Mouse (Mus musculus) myocyte (in vitro differentiated cells): ENCODE measurements around the gene Dpp4. TPM values are rescaled to one million over a fixed set of nuclear protein-coding genes. Genes with fewer than 3 reads are reported as not detected.

Source experiments
- H3K27me3 ChIP-seq: one replicate; pipeline ENCODE4 v1.6.1; 2011; ENCODE audit not compliant: control insufficient read depth, insufficient read depth, insufficient read length
- H3K36me3 ChIP-seq: one replicate; pipeline ENCODE4 v1.6.1; 2011; ENCODE audit not compliant: control insufficient read depth, insufficient read depth
- H3K4me2 ChIP-seq: one replicate; pipeline ENCODE4 v1.6.1; 2011; ENCODE audit warnings: low read depth, control low read depth
- H3K4me3 ChIP-seq: one replicate; pipeline ENCODE4 v1.5.1; 2011; ENCODE audit warnings: mild to moderate bottlenecking, control low read depth, moderate library complexity
- H3K79me2 ChIP-seq: one replicate; pipeline ENCODE4 v1.6.1; 2011; ENCODE audit not compliant: control insufficient read depth, insufficient read depth
- H3ac ChIP-seq: one replicate; pipeline ENCODE4 v1.6.1; 2011; ENCODE audit not compliant: control insufficient read depth, insufficient read length
- CEBPB ChIP-seq: IDR thresholded peaks from 2 replicates; pipeline ENCODE4 v1.6.1; 2011; ENCODE audit warnings: mild to moderate bottlenecking, moderate library complexity; ENCODE audit not compliant: poor library complexity, insufficient read depth, severe bottlenecking
- E2F4 ChIP-seq: IDR thresholded peaks from one replicate; pipeline ENCODE4 v1.6.1; 2011; ENCODE audit warnings: mild to moderate bottlenecking, control low read depth, moderate library complexity; ENCODE audit not compliant: insufficient read depth
- MAX ChIP-seq: IDR thresholded peaks from one replicate; pipeline ENCODE4 v1.6.1; 2011; ENCODE audit warnings: low read depth, mild to moderate bottlenecking, control low read depth
- MYOD1 ChIP-seq, 3 experiments: IDR thresholded peaks; one replicate each; pipeline ENCODE4 v1.6.1; 2011; ENCODE audit warnings: control low read depth in 2 of 3, low read depth in 2 of 3, mild to moderate bottlenecking in 2 of 3, moderate library complexity in 1 of 3; ENCODE audit not compliant: insufficient read length in 2 of 3, control insufficient read depth in 1 of 3
- MYOG ChIP-seq, 3 experiments: IDR thresholded peaks; one replicate each; pipeline ENCODE4 v1.6.1; 2011; ENCODE audit warnings: control low read depth in 2 of 3, low read depth in 2 of 3, mild to moderate bottlenecking in 2 of 3; ENCODE audit not compliant: insufficient read length in 2 of 3, control insufficient read depth in 1 of 3, insufficient read depth in 1 of 3
- POLR2A ChIP-seq: IDR thresholded peaks from one replicate; pipeline ENCODE4 v1.6.1; 2011; ENCODE audit warnings: low read depth, mild to moderate bottlenecking, control low read depth, moderate library complexity; ENCODE audit not compliant: insufficient read length
- POLR2AphosphoS2 ChIP-seq: IDR thresholded peaks from one replicate; pipeline ENCODE4 v1.6.1; 2011; ENCODE audit warnings: low read depth, control low read depth; ENCODE audit not compliant: insufficient read length
- REST ChIP-seq: IDR thresholded peaks from one replicate; pipeline ENCODE4 v1.6.1; 2011; ENCODE audit warnings: mild to moderate bottlenecking, control low read depth, moderate library complexity; ENCODE audit not compliant: insufficient read depth, insufficient read length
- SRF ChIP-seq: IDR thresholded peaks from one replicate; pipeline ENCODE4 v1.6.1; 2011; ENCODE audit warnings: low read depth; ENCODE audit not compliant: control insufficient read depth, insufficient read length
- TCF12 ChIP-seq: IDR thresholded peaks from one replicate; pipeline ENCODE4 v1.6.1; 2011; ENCODE audit warnings: mild to moderate bottlenecking, control low read depth; ENCODE audit not compliant: poor library complexity, insufficient read depth, severe bottlenecking
- TCF3 ChIP-seq: IDR thresholded peaks from one replicate; pipeline ENCODE4 v1.6.1; 2011; ENCODE audit warnings: low read depth, control low read depth; ENCODE audit not compliant: insufficient read length
- USF1 ChIP-seq: IDR thresholded peaks from one replicate; pipeline ENCODE4 v1.6.1; 2011; ENCODE audit warnings: low read depth, mild to moderate bottlenecking, control low read depth, moderate library complexity
- polyA plus RNA-seq: library from polyadenylated mRNA; unstranded; fragments of >200 nt; fragmentation: generic; extraction: Trizol; gene quantifications from one replicate; pipeline ENCODE4 v1.2.1, GENCODE M21; 2012; ENCODE audit warnings: missing spikeins

Gene Dpp4
- polyA plus RNA-seq, 1 experiment, result not detected

- Histone ChIP-seq H3K4me2 (peak overlapping the region; percentile 54), H3ac (no peak overlapping the region), H3K27me3 (no peaks in the 10 kb centered on the region), H3K36me3 (no peaks in the 10 kb centered on the region), H3K4me3 (no peak overlapping the region), H3K79me2 (no peaks in the 10 kb centered on the region)
- TF ChIP-seq E2F4 (no peak), MYOD1 (IDR thresholded peaks at IDR 0.05; ENCODE audit: control insufficient read depth in 1 of 3, insufficient read length in 2 of 3, low read depth in 2 of 3) (no peak), POLR2AphosphoS2 (no peak), TCF3 (no peak), TCF12 (no peak), REST (no peak), CEBPB (no peak), USF1 (no peak), MAX (no peak), SRF (no peak), MYOG (IDR thresholded peaks at IDR 0.05; ENCODE audit: control insufficient read depth in 1 of 3, insufficient read depth in 1 of 3, insufficient read length in 2 of 3, low read depth in 2 of 3) (no peak), POLR2A (no peak)
These were observed 77.4 kb downstream of the Dpp4 start for GRCm38 (mm10) chr2:62334397-62335243.

- Histone ChIP-seq H3K4me2 (no peak overlapping the region), H3ac (no peak overlapping the region), H3K27me3 (no peaks in the 10 kb centered on the region), H3K4me3 (no peak overlapping the region), H3K79me2 (no peaks in the 10 kb centered on the region), H3K36me3 (no peaks in the 10 kb centered on the region)
- TF ChIP-seq MYOG (IDR thresholded peaks at IDR 0.05; ENCODE audit: control insufficient read depth in 1 of 3, insufficient read depth in 1 of 3, insufficient read length in 2 of 3, low read depth in 2 of 3) (no peak), SRF (no peak), CEBPB (no peak), USF1 (no peak), MYOD1 (IDR thresholded peaks at IDR 0.05; ENCODE audit: control insufficient read depth in 1 of 3, insufficient read length in 2 of 3, low read depth in 2 of 3) (no peak), E2F4 (no peak), TCF3 (no peak), MAX (no peak), REST (no peak), POLR2A (no peak), TCF12 (no peak), POLR2AphosphoS2 (no peak)
These were observed 79.6 kb downstream of the Dpp4 start for GRCm38 (mm10) chr2:62332465-62332864.

GRCm38 (mm10) chr2:62331913-62332312 lies 80.1 kb downstream of the Dpp4 start:
- H3K4me2 ChIP-seq, result no peak overlapping the region
- H3K79me2 ChIP-seq, result no peaks in the 10 kb centered on the region
- H3K27me3 ChIP-seq, result no peaks in the 10 kb centered on the region
- no peak overlapping the region for H3ac ChIP-seq
- H3K4me3 ChIP-seq, result no peak overlapping the region
- no peaks in the 10 kb centered on the region for H3K36me3 ChIP-seq
- TF ChIP-seq MYOG (IDR thresholded peaks at IDR 0.05; ENCODE audit: control insufficient read depth in 1 of 3, insufficient read depth in 1 of 3, insufficient read length in 2 of 3, low read depth in 2 of 3) (no peak), SRF (no peak), REST (no peak), E2F4 (no peak), USF1 (no peak), CEBPB (no peak), POLR2AphosphoS2 (no peak), MAX (no peak), TCF12 (no peak), MYOD1 (IDR thresholded peaks at IDR 0.05; ENCODE audit: control insufficient read depth in 1 of 3, insufficient read length in 2 of 3, low read depth in 2 of 3) (no peak), TCF3 (no peak), POLR2A (no peak)

GRCm38 (mm10) chr2:62325388-62325787 lies 86.6 kb downstream of the Dpp4 start:
- TF ChIP-seq POLR2A (no peak), MAX (no peak), TCF12 (peak; percentile 84), TCF3 (peak; percentile 64), MYOD1 (IDR thresholded peaks at IDR 0.05; ENCODE audit: control insufficient read depth in 1 of 3, insufficient read length in 2 of 3, low read depth in 2 of 3) (peak; percentile 36 to 95 (median 88)), REST (no peak), USF1 (peak; percentile 76), MYOG (IDR thresholded peaks at IDR 0.05; ENCODE audit: control insufficient read depth in 1 of 3, insufficient read depth in 1 of 3, insufficient read length in 2 of 3, low read depth in 2 of 3) (peak; percentile 43 to 89 (median 84)), E2F4 (no peak), POLR2AphosphoS2 (no peak), SRF (no peak), CEBPB (peak; percentile 82; the same call in 1 of the 2 replicates)
- Histone ChIP-seq H3K36me3 (no peaks in the 10 kb centered on the region), H3K4me3 (no peak overlapping the region), H3K27me3 (no peaks in the 10 kb centered on the region), H3K79me2 (no peaks in the 10 kb centered on the region), H3K4me2 (peak overlapping the region; percentile 35), H3ac (no peak overlapping the region)
